Mouse (Mus musculus) forelimb bud, embryonic 11.5 days (tissue): Measurements from ENCODE around the gene Zfp961.
"Not testable (repeated sequence)": the region's sequence is repeated elsewhere in the genome, so short reads cannot be mapped to it uniquely, and the experiment has no call there.

ENCODE experiments used
- DNase-seq: peaks from one replicate; pipeline ENCODE4 v3.0.0-alpha.2; 2012; ENCODE audit warnings: low read depth, low spot score

Gene Zfp961

GRCm38 (mm10) chr8:71950482-71951221, at the start of gene Zfp961:
Zfp961 (plus strand) TSS chr8:71951038.
- DNase-seq: peak; percentile 100

- not testable (repeated sequence) for DNase-seq
Observed at GRCm38 (mm10) chr8:71903084-71903483, 47.8 kb upstream of the Zfp961 start.

GRCm38 (mm10) chr8:71906809-71907208, 44.0 kb upstream of the Zfp961 start:
- DNase-seq: no peak

GRCm38 (mm10) chr8:71907798-71908257, 43.0 kb upstream of the Zfp961 start:
- DNase-seq: no peak

GRCm38 (mm10) chr8:71908309-71909261, 42.3 kb upstream of the Zfp961 start, which contains the start of the genes Zfp882 and Zfp617:
Zfp882 (plus strand) TSS chr8:71908608.
Zfp617 (plus strand) TSS chr8:71908635.
- peak; percentile 84 for DNase-seq

- DNase-seq: no peak
Observed at GRCm38 (mm10) chr8:71912286-71912685, 38.6 kb upstream of the Zfp961 start.

GRCm38 (mm10) chr8:71922567-71923401, 28.1 kb upstream of the Zfp961 start:
- DNase-seq: peak; percentile 94

- no peak for DNase-seq
Observed at GRCm38 (mm10) chr8:71925791-71926190, 25.0 kb upstream of the Zfp961 start.

- DNase-seq: no peak
Observed at GRCm38 (mm10) chr8:71926551-71926950, 24.3 kb upstream of the Zfp961 start.

- DNase-seq: no peak
Observed at GRCm38 (mm10) chr8:71927779-71928178, 23.1 kb upstream of the Zfp961 start.

- DNase-seq: not testable (repeated sequence)
Observed at GRCm38 (mm10) chr8:71938037-71938436, 12.8 kb upstream of the Zfp961 start.

- DNase-seq: no peak
Observed at GRCm38 (mm10) chr8:71940293-71941208, 10.3 kb upstream of the Zfp961 start.

GRCm38 (mm10) chr8:71941776-71942175, 9.1 kb upstream of the Zfp961 start:
- DNase-seq: no peak

GRCm38 (mm10) chr8:71948624-71949023, 2.2 kb upstream of the Zfp961 start:
- no peak for DNase-seq

- DNase-seq: peak; percentile 27
Observed at GRCm38 (mm10) chr8:71951436-71952161, 761 bp downstream of the Zfp961 start.

GRCm38 (mm10) chr8:71952489-71952888, 1.7 kb downstream of the Zfp961 start:
- DNase-seq: no peak

- not testable (repeated sequence) for DNase-seq
Observed at GRCm38 (mm10) chr8:71952961-71953700, 2.3 kb downstream of the Zfp961 start.

GRCm38 (mm10) chr8:71954666-71955065, 3.8 kb downstream of the Zfp961 start:
- DNase-seq: no peak

- DNase-seq: no peak
Observed at GRCm38 (mm10) chr8:71960483-71960882, 9.6 kb downstream of the Zfp961 start.
